Mouse (Mus musculus) erythroblast, embryonic 14.5 days (primary cell): ENCODE measurements around the gene Rab5a.

Experiments used
- GATA1 ChIP-seq: IDR thresholded peaks from 2 replicates; pipeline ENCODE4 v1.6.1; 2012; ENCODE audit warnings: low read length, inconsistent platforms, mixed read lengths
- TAL1 ChIP-seq: IDR thresholded peaks from 3 replicates; pipeline ENCODE4 v1.6.1; 2012; ENCODE audit warnings: low read length, inconsistent platforms, mixed read lengths

- no peak for TF ChIP-seq GATA1
- TF ChIP-seq TAL1, result no peak
Observed at GRCm38 (mm10) chr17:53479604-53480041, 589 bp downstream of the Rab5a start.
